Mouse (Mus musculus) MEL (cell line): ENCODE results near the gene Ryr2. TPM values are rescaled to one million over a fixed set of nuclear protein-coding genes. Genes with fewer than 3 reads are reported as not detected.

ENCODE experiments used
- DNase-seq: peaks from one replicate; pipeline ENCODE4 v3.0.0; 2011; ENCODE audit warnings: low read depth, low spot score
- H3K27ac ChIP-seq: 2 replicates; pipeline ENCODE4 v1.5.1; 2012; ENCODE audit warnings: low read depth, mild to moderate bottlenecking, control low read depth, low read length, moderate library complexity; ENCODE audit not compliant: control insufficient read depth
- H3K27me3 ChIP-seq, 2 experiments: fragments of 150-350 bp in 1 of 2; sonication (generic) in 1 of 2; 2 replicates each; pipeline ENCODE4 v1.6.1; 2012; ENCODE audit warnings: low read length in 2 of 2, mild to moderate bottlenecking in 2 of 2, improper control_type of control experiment in 1 of 2, moderate library complexity in 1 of 2; ENCODE audit not compliant: insufficient read depth in 2 of 2, control insufficient read depth in 1 of 2
- H3K36me3 ChIP-seq, 2 experiments: 2 replicates each; pipeline ENCODE4 v1.6.1; 2012 to 2014; ENCODE audit warnings: low read length in 2 of 2, improper control_type of control experiment in 1 of 2, inconsistent platforms in 1 of 2, mild to moderate bottlenecking in 1 of 2; ENCODE audit not compliant: insufficient read depth in 2 of 2, control insufficient read depth in 1 of 2
- H3K4me1 ChIP-seq, 2 experiments: fragments of 150-350 bp in 1 of 2; sonication (generic) in 1 of 2; 2 replicates each; pipeline ENCODE4 v1.6.1; 2012; ENCODE audit warnings: low read length in 2 of 2, improper control_type of control experiment in 1 of 2, mild to moderate bottlenecking in 1 of 2; ENCODE audit not compliant: insufficient read depth in 2 of 2, control insufficient read depth in 1 of 2
- H3K4me3 ChIP-seq, 2 experiments: fragments of 150-350 bp in 1 of 2; sonication (generic) in 1 of 2; 2 replicates each; pipeline ENCODE4 v1.5.1; 2012; ENCODE audit warnings: low read depth in 2 of 2, low read length in 2 of 2, mild to moderate bottlenecking in 2 of 2, moderate library complexity in 2 of 2, control low read depth in 1 of 2, improper control_type of control experiment in 1 of 2; ENCODE audit not compliant: control insufficient read depth in 1 of 2, insufficient read depth in 1 of 2
- H3K79me2 ChIP-seq: 2 replicates; pipeline ENCODE4 v1.6.1; 2012; ENCODE audit warnings: mild to moderate bottlenecking, low read length, moderate library complexity; ENCODE audit not compliant: control insufficient read depth, poor library complexity, insufficient read depth
- H3K9ac ChIP-seq: 2 replicates; pipeline ENCODE4 v1.6.1; 2012; ENCODE audit warnings: low read depth, mild to moderate bottlenecking, control low read depth, low read length, moderate library complexity; ENCODE audit not compliant: control insufficient read depth, poor library complexity, severe bottlenecking
- H3K9me3 ChIP-seq: fragments of 150-350 bp; sonication (generic); replicated peaks from 2 replicates; pipeline ENCODE4 v1.6.1; 2012; ENCODE audit warnings: mild to moderate bottlenecking, low read length, improper control_type of control experiment, moderate library complexity; ENCODE audit not compliant: insufficient read depth
- CHD1 ChIP-seq: IDR thresholded peaks from 2 replicates; pipeline ENCODE4 v1.6.1; 2012; ENCODE audit warnings: low read depth, mild to moderate bottlenecking, inconsistent platforms, low read length, improper control_type of control experiment
- CHD2 ChIP-seq: IDR thresholded peaks from 2 replicates; pipeline ENCODE4 v1.6.1; 2011; ENCODE audit warnings: low read length, improper control_type of control experiment
- CTCF ChIP-seq, 3 experiments: IDR thresholded peaks in 2 of 3; conservative IDR thresholded peaks in 1 of 3; 2 replicates each; pipeline ENCODE4 v1.5.1; 2011 to 2012; ENCODE audit warnings: low read length in 3 of 3, low read depth in 2 of 3, mild to moderate bottlenecking in 2 of 3, improper control_type of control experiment in 1 of 3, inconsistent platforms in 1 of 3, mixed read lengths in 1 of 3, moderate library complexity in 1 of 3; ENCODE audit not compliant: control insufficient read depth in 1 of 3, insufficient read depth in 1 of 3, poor library complexity in 1 of 3, severe bottlenecking in 1 of 3
- E2F4 ChIP-seq: IDR thresholded peaks from 2 replicates; pipeline ENCODE4 v1.6.1; 2011; ENCODE audit warnings: low read depth, low read length, improper control_type of control experiment, borderline replicate concordance
- EP300 ChIP-seq, 2 experiments: IDR thresholded peaks; 2 replicates each; pipeline ENCODE4 v1.6.1; 2011; ENCODE audit warnings: improper control_type of control experiment in 2 of 2, low read length in 2 of 2, low read depth in 1 of 2, mild to moderate bottlenecking in 1 of 2
- ETS1 ChIP-seq: IDR thresholded peaks from 2 replicates; pipeline ENCODE4 v1.6.1; 2012; ENCODE audit warnings: low read depth, mild to moderate bottlenecking, inconsistent platforms, low read length, improper control_type of control experiment, moderate library complexity
- GABPA ChIP-seq: IDR thresholded peaks from 2 replicates; pipeline ENCODE4 v1.6.1; 2012; ENCODE audit warnings: low read depth, mild to moderate bottlenecking, inconsistent platforms, low read length, improper control_type of control experiment, moderate library complexity
- HCFC1 ChIP-seq: IDR thresholded peaks from 2 replicates; pipeline ENCODE4 v1.6.1; 2012; ENCODE audit warnings: low read depth, mild to moderate bottlenecking, inconsistent platforms, low read length, improper control_type of control experiment, moderate library complexity
- JUND ChIP-seq: IDR thresholded peaks from 2 replicates; pipeline ENCODE4 v1.6.1; 2011; ENCODE audit warnings: low read depth, mild to moderate bottlenecking, improper control_type of control experiment, low read length
- MAFK ChIP-seq: IDR thresholded peaks from 2 replicates; pipeline ENCODE4 v1.6.1; 2011; ENCODE audit warnings: low read depth, mild to moderate bottlenecking, low read length, improper control_type of control experiment, borderline replicate concordance
- MAX ChIP-seq: IDR thresholded peaks from 2 replicates; pipeline ENCODE4 v1.6.1; 2011; ENCODE audit warnings: low read length, improper control_type of control experiment
- MAZ ChIP-seq: IDR thresholded peaks from 2 replicates; pipeline ENCODE4 v1.6.1; 2012; ENCODE audit warnings: low read depth, mild to moderate bottlenecking, inconsistent platforms, low read length, improper control_type of control experiment
- MEF2A ChIP-seq: IDR thresholded peaks from 2 replicates; pipeline ENCODE4 v1.6.1; 2014; ENCODE audit warnings: low read depth, mild to moderate bottlenecking, inconsistent platforms, low read length, improper control_type of control experiment; ENCODE audit not compliant: poor library complexity, insufficient replicate concordance, severe bottlenecking; ENCODE audit errors: extremely low read depth
- MXI1 ChIP-seq: IDR thresholded peaks from 2 replicates; pipeline ENCODE4 v1.6.1; 2011; ENCODE audit warnings: mild to moderate bottlenecking, low read depth, low read length, improper control_type of control experiment
- MYC ChIP-seq: IDR thresholded peaks from 2 replicates; pipeline ENCODE4 v1.6.1; 2011; ENCODE audit warnings: low read depth, mild to moderate bottlenecking, low read length, improper control_type of control experiment, moderate library complexity
- NELFE ChIP-seq: IDR thresholded peaks from 2 replicates; pipeline ENCODE4 v1.6.1; 2011; ENCODE audit warnings: low read depth, low read length, improper control_type of control experiment
- POLR2A ChIP-seq, 2 experiments: IDR thresholded peaks; 2 replicates each; pipeline ENCODE4 v1.6.1; 2011 to 2012; ENCODE audit warnings: low read length in 2 of 2, mild to moderate bottlenecking in 2 of 2, control low read depth in 1 of 2, improper control_type of control experiment in 1 of 2, low read depth in 1 of 2, moderate library complexity in 1 of 2; ENCODE audit not compliant: control insufficient read depth in 1 of 2, insufficient read depth in 1 of 2, poor library complexity in 1 of 2
- POLR2AphosphoS2 ChIP-seq: IDR thresholded peaks from 2 replicates; pipeline ENCODE4 v1.6.1; 2011; ENCODE audit warnings: low read length, improper control_type of control experiment
- POLR2AphosphoS5 ChIP-seq: IDR thresholded peaks from 2 replicates; pipeline ENCODE4 v1.6.1; 2012; ENCODE audit warnings: low read depth, borderline replicate concordance, mild to moderate bottlenecking, inconsistent platforms, low read length, moderate library complexity, mixed read lengths
- SIN3A ChIP-seq: IDR thresholded peaks from 2 replicates; pipeline ENCODE4 v1.6.1; 2012; ENCODE audit warnings: low read length, improper control_type of control experiment, inconsistent platforms
- SMC3 ChIP-seq: IDR thresholded peaks from 2 replicates; pipeline ENCODE4 v1.6.1; 2011; ENCODE audit warnings: low read depth, low read length, improper control_type of control experiment
- TBP ChIP-seq: IDR thresholded peaks from 2 replicates; pipeline ENCODE4 v1.8.0; 2011; ENCODE audit warnings: low read depth, low read length, improper control_type of control experiment
- TCF12 ChIP-seq: IDR thresholded peaks from 2 replicates; pipeline ENCODE4 v1.6.1; 2014; ENCODE audit warnings: low read depth, mild to moderate bottlenecking, inconsistent platforms, low read length, improper control_type of control experiment, moderate library complexity
- UBTF ChIP-seq: IDR thresholded peaks from 2 replicates; pipeline ENCODE4 v1.6.1; 2012; ENCODE audit warnings: low read depth, mild to moderate bottlenecking, inconsistent platforms, low read length, improper control_type of control experiment, moderate library complexity, borderline replicate concordance; ENCODE audit not compliant: insufficient read depth
- USF2 ChIP-seq, 2 experiments: IDR thresholded peaks; 2 replicates each; pipeline ENCODE4 v1.6.1; 2011 to 2012; ENCODE audit warnings: improper control_type of control experiment in 2 of 2, low read length in 2 of 2, borderline replicate concordance in 1 of 2, inconsistent platforms in 1 of 2, low read depth in 1 of 2, mild to moderate bottlenecking in 1 of 2; ENCODE audit not compliant: insufficient read depth in 1 of 2
- ZNF384 ChIP-seq: IDR thresholded peaks from 2 replicates; pipeline ENCODE4 v1.6.1; 2012; ENCODE audit warnings: low read depth, mild to moderate bottlenecking, inconsistent platforms, low read length, improper control_type of control experiment
- polyA plus RNA-seq, 2 experiments: library from polyadenylated mRNA; stranded (reverse) in 1 of 2; unstranded in 1 of 2; fragments of >175 nt in 1 of 2; fragments of >200 nt in 1 of 2; gene quantifications; 2 replicates each; pipeline versions ENCODE4 v1.2.1 to v1.2.4; 2012; ENCODE audit warnings: low replicate concordance in 2 of 2, low read depth in 1 of 2; ENCODE audit not compliant: insufficient read length in 2 of 2, insufficient read depth in 1 of 2, missing spikeins in 1 of 2
- total RNA-seq: library from RNA; depleted of rRNA; stranded (reverse); fragments of 300-350 nt; gene quantifications from 2 replicates; pipeline ENCODE4 v1.2.3, GENCODE M21; 2012

Gene Ryr2
- total and polyA plus RNA-seq, 3 experiments, result 0.04 TPM; not detected in 2

DNA sequence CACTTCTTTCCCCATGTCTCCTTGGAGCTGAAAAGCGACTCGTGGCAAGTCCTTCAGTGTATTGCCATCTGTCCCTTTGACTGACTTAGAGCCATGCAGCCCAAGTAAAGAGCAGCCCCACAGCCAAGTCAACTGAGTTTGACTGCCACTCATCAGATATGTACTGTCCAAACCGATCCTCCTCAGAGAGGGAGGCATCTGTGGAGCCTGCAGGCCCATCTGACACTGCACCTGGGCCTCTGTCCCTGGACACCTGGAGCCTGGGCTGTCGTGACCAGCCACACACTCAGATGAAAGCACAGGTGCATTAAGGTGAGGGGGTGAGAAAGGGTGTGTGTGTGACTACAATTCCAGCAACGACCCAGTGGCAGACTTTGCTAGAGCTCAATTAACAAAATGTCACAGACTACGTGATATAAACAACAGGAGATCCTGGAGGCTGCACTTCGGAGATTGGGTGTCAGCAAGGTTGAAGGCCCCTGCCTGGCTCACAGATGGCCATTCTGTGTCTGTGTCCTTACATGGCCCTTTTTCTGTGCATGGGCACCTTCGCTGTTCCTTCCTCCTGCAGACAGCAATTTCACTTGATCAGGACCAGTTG lies 63.8 kb downstream of the Ryr2 start:
- H3K27me3 ChIP-seq, result no peaks in the 10 kb centered on the region
- no peaks in the 10 kb centered on the region for H3K79me2 ChIP-seq
- no peak overlapping the region for H3K27ac ChIP-seq
- no peaks in the 10 kb centered on the region for H3K36me3 ChIP-seq
- no peak for DNase-seq
- H3K4me3 ChIP-seq, result no peak overlapping the region
- H3K9me3 ChIP-seq, result no peaks in the 10 kb centered on the region
- TF ChIP-seq E2F4 (no peak), GABPA (no peak), TCF12 (no peak), MAX (no peak), CHD2 (no peak), JUND (no peak), MEF2A (no peak), POLR2AphosphoS2 (no peak), MAFK (no peak), MAZ (no peak), NELFE (no peak), SIN3A (no peak), MXI1 (no peak), HCFC1 (no peak), ETS1 (no peak), MYC (no peak), ZNF384 (no peak), POLR2A (IDR thresholded peaks at IDR 0.05; ENCODE audit: control insufficient read depth in 1 of 2, insufficient read depth in 1 of 2, low read depth in 1 of 2, low read length in 2 of 2, poor library complexity in 1 of 2) (no peak), UBTF (no peak), TBP (no peak)
- TF ChIP-seq, all 39 proteins: peak for 0
- H3K4me1 ChIP-seq, result no peaks in the 10 kb centered on the region
- no peak overlapping the region for H3K9ac ChIP-seq

DNA sequence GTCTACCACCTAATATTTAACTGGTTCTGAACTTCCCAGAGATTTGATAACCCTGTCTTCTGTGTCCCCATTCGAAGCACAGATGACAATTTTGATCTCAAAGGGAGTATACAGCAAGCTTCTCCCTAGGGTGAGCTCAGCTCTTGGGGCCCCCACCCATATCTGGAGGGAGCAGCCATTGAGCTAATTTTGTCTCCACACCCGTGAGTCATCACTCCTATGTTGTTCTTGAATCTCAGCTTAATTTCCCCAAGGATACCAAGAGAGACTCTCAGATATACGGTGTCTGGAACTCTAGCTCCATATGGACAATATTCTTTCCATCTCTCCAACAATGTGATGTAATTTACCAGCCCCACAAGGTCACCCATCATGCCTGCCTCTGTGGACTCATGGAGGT lies 66.8 kb downstream of the Ryr2 start:
- H3K27ac ChIP-seq, result no peak overlapping the region

More for the DNA sequence above, 66.8 kb downstream of the Ryr2 start:
- Histone ChIP-seq H3K36me3 (no peaks in the 10 kb centered on the region), H3K4me3 (no peak overlapping the region), H3K4me1 (no peaks in the 10 kb centered on the region), H3K79me2 (no peaks in the 10 kb centered on the region), H3K9ac (no peak overlapping the region), H3K9me3 (no peaks in the 10 kb centered on the region), H3K27me3 (no peaks in the 10 kb centered on the region)
- no peak for DNase-seq
- TF ChIP-seq EP300 (IDR thresholded peaks at IDR 0.05; ENCODE audit: low read depth in 1 of 2, low read length in 2 of 2) (no peak), ETS1 (no peak), CHD2 (no peak), SIN3A (no peak), JUND (no peak), POLR2AphosphoS5 (no peak), CHD1 (no peak), USF2 (IDR thresholded peaks at IDR 0.05; ENCODE audit: borderline replicate concordance in 1 of 2, insufficient read depth in 1 of 2, low read depth in 1 of 2, low read length in 2 of 2) (no peak), CTCF (IDR thresholded peaks at IDR 0.05 in 2 of 3, conservative IDR thresholded peaks at IDR 0.05 in 1 of 3; ENCODE audit: control insufficient read depth in 1 of 3, insufficient read depth in 1 of 3, low read depth in 2 of 3, low read length in 3 of 3, poor library complexity in 1 of 3, severe bottlenecking in 1 of 3) (no peak), SMC3 (no peak)
